Mouse (Mus musculus) forebrain, embryonic 16.5 days (tissue): ENCODE data around the gene Acss2. TPM values are rescaled to one million over a fixed set of nuclear protein-coding genes. Genes with fewer than 3 reads are reported as not detected.

Experiments
- microRNA counts: library from miRNA; unstranded; fragments of <30 nt; microRNA quantifications from one replicate; lab custom pipeline; 2016
- microRNA-seq: library from miRNA; unstranded; fragments of <30 nt; microRNA quantifications from one replicate; pipeline ENCODE4, GENCODE M21; 2017
- polyA plus RNA-seq: library from polyadenylated mRNA; unstranded; fragments of >200 nt; fragmentation: Nextera tagmentation; extraction: Ambion mirVana; gene quantifications from 2 replicates; pipeline ENCODE4 v1.2.1, GENCODE M21; 2015

The Acss2 gene
- polyA plus RNA-seq, 1 experiment from 2014 or later: 22.8 TPM

MicroRNAs encoded within 50 kb of the gene (microRNA counts, 519-probe panel; counts per million panel counts)
- 1,355 counts per million, percentile 11 among the panel's probes with 10 or more counts for microRNA mmu-miR-499 (lab: Ali Mortazavi, UCI)

Small RNA genes lying within 50 kb of the gene (microRNA-seq; reads per million reads assigned to microRNA genes)
- 2.5 reads per million, percentile 7 among the genes with 10 or more reads in this experiment for gene Mir499

Other genes starting within 250 kb of the Acss2 start
- 343 and 425 TPM in 2 replicates for gene Map1lc3a, start 241.7 kb upstream of the Acss2 start, polyA plus RNA-seq
- 53.4 and 60.4 TPM in 2 replicates for gene Pigu, start 160.5 kb upstream of the Acss2 start, polyA plus RNA-seq
- gene Trp53inp2, start 136.9 kb upstream of the Acss2 start, polyA plus RNA-seq: 82.1 and 83.2 TPM in 2 replicates
- gene Ncoa6, start 44.1 kb upstream of the Acss2 start, polyA plus RNA-seq: 26.9 and 28.7 TPM in 2 replicates
- 47.2 and 62.3 TPM in 2 replicates for gene Ggt7, start 289 bp downstream of the Acss2 start, polyA plus RNA-seq
- gene Gss, start 74.9 kb downstream of the Acss2 start, polyA plus RNA-seq: 14.1 and 15.0 TPM in 2 replicates
- gene Myh7b, start 93.3 kb downstream of the Acss2 start, polyA plus RNA-seq: 0.62 and 0.63 TPM in 2 replicates
- 179 and 180 TPM in 2 replicates for gene Trpc4ap, start 174.4 kb downstream of the Acss2 start, polyA plus RNA-seq
- gene Edem2, start 211.5 kb downstream of the Acss2 start, polyA plus RNA-seq: 46.8 and 52.3 TPM in 2 replicates
- not detected in 2 replicates for gene Gm17581, start 217.9 kb downstream of the Acss2 start, polyA plus RNA-seq
- gene Procr, start 233.2 kb downstream of the Acss2 start, polyA plus RNA-seq: 1.8 and 2.9 TPM in 2 replicates